Mouse (Mus musculus): ENCODE measurements around the gene Arpc1a.

The Arpc1a gene

GRCm38 (mm10) chr5:145139571-145140519 is 56.2 kb downstream of the Arpc1a start, which contains the start of the genes Pdap1 and Bud31:
Pdap1 (minus strand) TSS chr5:145140238.
Bud31 (plus strand) TSS chr5:145140362.
- in situ Hi-C loops (cut with MboI), result no loop called here

GRCm38 (mm10) chr5:145140611-145141010 is 57.0 kb downstream of the Arpc1a start:
- in situ Hi-C loops (cut with MboI), result no loop called here

- in situ Hi-C loops (cut with MboI), result no loop called here
These were observed 64.1 kb downstream of the Arpc1a start for GRCm38 (mm10) chr5:145147748-145148147.

GRCm38 (mm10) chr5:145149294-145149693 is 65.7 kb downstream of the Arpc1a start:
- in situ Hi-C loops (cut with MboI), result no loop called here

DNA sequence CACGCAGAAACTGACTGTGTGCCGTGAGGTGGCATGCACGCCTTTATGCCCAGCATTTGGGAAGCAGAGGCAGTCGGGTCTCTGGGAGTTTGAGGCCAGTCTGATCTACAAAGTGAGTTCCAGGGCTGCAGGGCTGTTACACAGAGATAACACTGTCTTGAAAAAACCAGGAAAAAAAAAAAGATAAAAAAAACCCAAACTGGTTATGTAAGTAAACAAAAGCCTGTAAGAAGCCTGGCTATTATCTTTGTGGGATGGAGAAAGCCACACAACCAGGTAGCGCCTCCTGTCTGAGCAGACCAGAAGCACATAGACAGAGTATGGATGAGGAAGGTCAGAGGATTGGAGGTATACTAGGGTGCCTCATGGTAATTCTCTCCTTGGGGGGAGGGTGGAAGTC is 69.1 kb downstream of the Arpc1a start:
- in situ Hi-C loops (cut with MboI), result no loop called here
